Mouse (Mus musculus) myocyte (in vitro differentiated cells): ENCODE data around the gene Uvrag.

Source experiments
- CEBPB ChIP-seq: IDR thresholded peaks from 2 replicates; pipeline ENCODE4 v1.6.1; 2011; ENCODE audit warnings: mild to moderate bottlenecking, moderate library complexity; ENCODE audit not compliant: poor library complexity, insufficient read depth, severe bottlenecking
- E2F4 ChIP-seq: IDR thresholded peaks from one replicate; pipeline ENCODE4 v1.6.1; 2011; ENCODE audit warnings: mild to moderate bottlenecking, control low read depth, moderate library complexity; ENCODE audit not compliant: insufficient read depth
- MYOD1 ChIP-seq, 3 experiments: IDR thresholded peaks; one replicate each; pipeline ENCODE4 v1.6.1; 2011; ENCODE audit warnings: control low read depth in 2 of 3, low read depth in 2 of 3, mild to moderate bottlenecking in 2 of 3, moderate library complexity in 1 of 3; ENCODE audit not compliant: insufficient read length in 2 of 3, control insufficient read depth in 1 of 3
- MYOG ChIP-seq, 3 experiments: IDR thresholded peaks; one replicate each; pipeline ENCODE4 v1.6.1; 2011; ENCODE audit warnings: control low read depth in 2 of 3, low read depth in 2 of 3, mild to moderate bottlenecking in 2 of 3; ENCODE audit not compliant: insufficient read length in 2 of 3, control insufficient read depth in 1 of 3, insufficient read depth in 1 of 3
- POLR2A ChIP-seq: IDR thresholded peaks from one replicate; pipeline ENCODE4 v1.6.1; 2011; ENCODE audit warnings: low read depth, mild to moderate bottlenecking, control low read depth, moderate library complexity; ENCODE audit not compliant: insufficient read length
- POLR2AphosphoS2 ChIP-seq: IDR thresholded peaks from one replicate; pipeline ENCODE4 v1.6.1; 2011; ENCODE audit warnings: low read depth, control low read depth; ENCODE audit not compliant: insufficient read length
- REST ChIP-seq: IDR thresholded peaks from one replicate; pipeline ENCODE4 v1.6.1; 2011; ENCODE audit warnings: mild to moderate bottlenecking, control low read depth, moderate library complexity; ENCODE audit not compliant: insufficient read depth, insufficient read length
- SRF ChIP-seq: IDR thresholded peaks from one replicate; pipeline ENCODE4 v1.6.1; 2011; ENCODE audit warnings: low read depth; ENCODE audit not compliant: control insufficient read depth, insufficient read length
- TCF12 ChIP-seq: IDR thresholded peaks from one replicate; pipeline ENCODE4 v1.6.1; 2011; ENCODE audit warnings: mild to moderate bottlenecking, control low read depth; ENCODE audit not compliant: poor library complexity, insufficient read depth, severe bottlenecking
- TCF3 ChIP-seq: IDR thresholded peaks from one replicate; pipeline ENCODE4 v1.6.1; 2011; ENCODE audit warnings: low read depth, control low read depth; ENCODE audit not compliant: insufficient read length
- USF1 ChIP-seq: IDR thresholded peaks from one replicate; pipeline ENCODE4 v1.6.1; 2011; ENCODE audit warnings: low read depth, mild to moderate bottlenecking, control low read depth, moderate library complexity

GRCm38 (mm10) chr7:99020353-99020752, 120.6 kb downstream of the Uvrag start:
- TF ChIP-seq SRF (no peak), MYOD1 (IDR thresholded peaks at IDR 0.05; ENCODE audit: control insufficient read depth in 1 of 3, insufficient read length in 2 of 3, low read depth in 2 of 3) (no peak), POLR2A (no peak), MYOG (IDR thresholded peaks at IDR 0.05; ENCODE audit: control insufficient read depth in 1 of 3, insufficient read depth in 1 of 3, insufficient read length in 2 of 3, low read depth in 2 of 3) (no peak), CEBPB (no peak), USF1 (no peak), POLR2AphosphoS2 (no peak), E2F4 (no peak), TCF12 (no peak), REST (no peak), TCF3 (no peak)
